Mouse (Mus musculus): ENCODE measurements around the gene Snrpd3. TPM values are rescaled to one million over a fixed set of nuclear protein-coding genes. Genes with fewer than 3 reads are reported as not detected.

The Snrpd3 gene
- polyA plus RNA-seq (2014; fragmentation: Illumina TruSeq; extraction: RNeasy Lipid Tissue Mini Kit (QIAGEN cat#74804); ENCODE audit: low read depth, low replicate concordance), result 12.8 TPM

DNA sequence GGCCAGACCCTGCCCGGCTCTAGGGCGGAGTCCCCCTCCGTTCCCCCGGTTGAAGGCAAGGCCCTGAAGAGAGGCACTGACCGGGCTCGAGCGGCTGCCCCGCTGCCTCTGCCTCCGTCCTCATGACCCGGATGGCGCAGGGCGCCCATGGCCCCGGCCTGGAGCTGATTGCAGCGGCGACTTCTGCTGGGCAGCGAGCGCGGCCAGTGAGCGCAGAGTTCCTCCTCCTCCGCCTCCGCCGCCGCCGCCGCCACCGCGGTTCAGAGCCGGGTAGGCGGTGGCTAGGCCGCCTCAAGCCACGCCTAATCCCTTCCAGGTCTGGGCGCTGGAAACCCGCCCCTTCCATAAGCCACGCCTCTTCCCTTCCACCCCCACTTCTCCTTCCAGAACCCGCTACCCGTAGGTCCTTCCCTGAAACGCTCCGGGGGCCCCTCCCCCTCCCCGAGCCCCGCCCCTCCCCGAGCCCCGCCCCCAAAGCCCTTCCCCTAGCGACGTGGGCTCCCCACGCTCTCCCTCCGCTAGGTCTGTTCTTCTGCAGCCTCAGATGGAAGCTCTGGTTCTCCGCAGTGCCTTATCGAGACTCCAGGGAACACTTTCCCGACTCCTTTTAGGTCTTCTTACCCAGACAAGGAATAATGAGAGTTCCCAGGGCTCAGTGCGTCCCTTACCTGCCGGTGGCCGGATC, at the start of gene Snrpd3:
Gene Snrpd3, plus strand, starts transcription at position 479 of the 685 bp plus-strand sequence.

DNA sequence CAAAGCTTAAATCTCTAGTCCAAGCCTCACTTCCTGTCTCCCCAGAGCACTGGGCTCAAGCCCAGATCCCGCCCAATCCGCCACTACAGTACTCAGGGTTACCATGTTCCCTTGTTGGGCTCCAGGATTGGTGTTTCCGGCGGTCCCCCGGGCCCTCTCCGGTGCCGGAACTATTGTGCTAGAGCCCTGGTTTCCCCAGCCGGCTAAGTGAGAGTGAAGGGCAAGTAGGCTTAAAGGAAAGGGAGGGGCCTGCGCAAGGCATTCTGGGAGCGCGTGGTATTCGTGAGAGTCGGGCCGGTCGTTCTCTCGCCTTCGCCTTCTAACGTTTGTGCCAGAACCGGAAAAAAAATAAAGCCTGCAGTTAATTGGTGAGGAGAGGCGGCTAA, 400 bp downstream of the Snrpd3 start, which contains the start of gene Gucd1:
Gene Gucd1, minus strand, starts transcription at position 215 of the 386 bp plus-strand sequence.

DNA sequence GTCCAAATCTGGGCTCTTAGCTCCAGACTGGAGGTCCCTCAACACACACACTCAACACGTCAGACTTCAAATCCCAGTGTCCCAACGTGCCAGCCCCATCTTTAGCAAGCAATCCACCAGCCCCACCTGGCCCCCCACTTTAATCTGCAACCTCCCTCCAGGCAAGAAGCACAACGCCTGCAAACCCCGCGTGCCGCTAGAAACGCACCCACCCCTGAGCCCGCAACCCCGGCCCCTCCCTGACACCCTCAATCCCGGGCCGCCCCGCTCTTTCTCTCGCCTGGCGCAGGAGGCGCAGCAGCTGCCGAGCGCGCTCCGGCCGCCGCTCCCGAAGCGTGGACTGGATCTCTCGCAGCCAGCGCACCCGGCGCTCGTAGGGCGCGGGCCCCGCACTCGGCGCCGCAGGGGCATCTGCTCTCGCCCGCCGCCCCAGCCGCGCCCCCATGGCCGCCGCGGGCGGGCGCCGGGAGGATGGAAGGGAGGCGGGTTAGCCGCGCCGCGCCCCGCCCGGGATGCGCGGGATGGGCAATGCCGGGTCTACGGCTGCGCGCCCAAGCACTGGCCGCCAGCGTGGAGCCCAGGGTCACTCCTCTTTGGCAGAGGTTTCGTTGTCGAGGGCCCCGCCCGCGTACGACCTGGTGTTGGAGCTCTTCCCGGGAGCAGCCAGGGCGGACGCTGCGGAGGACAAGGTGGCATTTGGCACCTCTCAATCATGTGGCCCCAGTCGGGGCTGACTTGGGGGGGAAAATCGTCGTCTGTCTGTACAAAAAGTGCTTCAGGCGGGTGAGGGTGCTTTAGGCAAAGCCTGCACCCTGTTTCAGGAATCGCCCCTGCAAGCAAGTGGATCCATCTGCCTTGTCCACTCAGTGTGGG, 42.6 kb downstream of the Snrpd3 start, which contains the start of gene Lrrc75b:
Gene Lrrc75b, minus strand, starts transcription at position 655 of the 873 bp plus-strand sequence.

DNA sequence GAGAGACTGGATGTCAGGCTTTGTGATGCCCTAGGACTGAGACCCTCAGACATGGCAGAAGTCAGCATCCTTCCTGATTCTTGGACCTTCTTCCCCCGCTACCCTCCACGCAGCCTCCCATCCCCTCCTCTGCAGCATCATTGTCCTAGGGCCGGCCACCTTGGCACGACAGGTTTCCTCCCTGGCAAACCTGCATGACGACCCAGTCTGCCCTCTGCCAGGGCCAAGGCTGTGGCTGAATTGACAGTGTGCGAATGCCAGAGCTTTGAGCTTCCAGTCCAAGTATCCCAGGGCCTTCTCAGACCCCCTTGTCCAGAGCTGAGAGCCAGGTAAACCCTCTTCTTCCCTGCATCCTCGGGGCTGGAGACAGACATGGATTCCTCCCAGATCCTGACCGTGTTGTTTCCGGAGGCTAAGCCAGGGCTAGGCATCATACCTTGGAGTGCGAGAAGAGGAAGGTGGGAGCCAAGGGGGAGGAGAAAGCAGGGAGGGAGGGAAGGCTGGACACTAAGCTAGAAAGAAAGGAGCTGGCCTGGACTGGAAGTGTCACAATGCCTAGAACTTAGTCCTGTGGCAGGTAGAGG, 43.8 kb downstream of the Snrpd3 start, which contains the start of gene Ggt1:
Gene Ggt1, plus strand, starts transcription at position 534 of the 584 bp plus-strand sequence.

Other genes starting within 250 kb of the Snrpd3 start
- gene Adora2a, start 200.7 kb upstream of the Snrpd3 start, polyA plus RNA-seq (2014; fragmentation: Illumina TruSeq; extraction: RNeasy Lipid Tissue Mini Kit (QIAGEN cat#74804); ENCODE audit: low read depth, low replicate concordance), result not detected
- 4.2 TPM for gene Upb1, start 116.4 kb upstream of the Snrpd3 start, polyA plus RNA-seq (2014; fragmentation: Illumina TruSeq; extraction: RNeasy Lipid Tissue Mini Kit (QIAGEN cat#74804); ENCODE audit: low read depth, low replicate concordance)
- gene Gucd1, start 421 bp downstream of the Snrpd3 start, polyA plus RNA-seq (2014; fragmentation: Illumina TruSeq; extraction: RNeasy Lipid Tissue Mini Kit (QIAGEN cat#74804); ENCODE audit: low read depth, low replicate concordance), result 18.4 TPM
- 1.4 TPM for gene Lrrc75b, start 42.8 kb downstream of the Snrpd3 start, polyA plus RNA-seq (2014; fragmentation: Illumina TruSeq; extraction: RNeasy Lipid Tissue Mini Kit (QIAGEN cat#74804); ENCODE audit: low read depth, low replicate concordance)
- not detected for gene Ggt1, start 44.1 kb downstream of the Snrpd3 start, polyA plus RNA-seq (2014; fragmentation: Illumina TruSeq; extraction: RNeasy Lipid Tissue Mini Kit (QIAGEN cat#74804); ENCODE audit: low read depth, low replicate concordance)
- 0.57 TPM for gene Ggt5, start 71.8 kb downstream of the Snrpd3 start, polyA plus RNA-seq (2014; fragmentation: Illumina TruSeq; extraction: RNeasy Lipid Tissue Mini Kit (QIAGEN cat#74804); ENCODE audit: low read depth, low replicate concordance)
- gene Susd2, start 126.5 kb downstream of the Snrpd3 start, polyA plus RNA-seq (2014; fragmentation: Illumina TruSeq; extraction: RNeasy Lipid Tissue Mini Kit (QIAGEN cat#74804); ENCODE audit: low read depth, low replicate concordance), result 1.7 TPM
- gene Cabin1, start 246.8 kb downstream of the Snrpd3 start, polyA plus RNA-seq (2014; fragmentation: Illumina TruSeq; extraction: RNeasy Lipid Tissue Mini Kit (QIAGEN cat#74804); ENCODE audit: low read depth, low replicate concordance), result 4.6 TPM

Data from sigmoid colon, adult 10 weeks (tissue).